Mouse (Mus musculus) E14TG2a.4 (cell line): ENCODE results near the gene Rnd2.

Source experiments
- CTCF ChIP-seq: conservative IDR thresholded peaks from 2 replicates; pipeline ENCODE4 v1.5.1; 2014; ENCODE audit warnings: low read length
- NANOG ChIP-seq: IDR thresholded peaks from 2 replicates; pipeline ENCODE4 v1.6.1; 2014; ENCODE audit warnings: borderline replicate concordance, low read length, mixed read lengths
- POU5F1 ChIP-seq: IDR thresholded peaks from 2 replicates; pipeline ENCODE4 v1.6.1; 2014; ENCODE audit warnings: low read length, borderline replicate concordance

- TF ChIP-seq CTCF (peak; percentile 33), POU5F1 (no peak), NANOG (no peak)
These were observed 14.4 kb upstream of the Rnd2 start for GRCm38 (mm10) chr11:101450394-101450793.
